Comparison of ENCODE assay signal across 19 mouse cellular contexts in the genomic region with DNA sequence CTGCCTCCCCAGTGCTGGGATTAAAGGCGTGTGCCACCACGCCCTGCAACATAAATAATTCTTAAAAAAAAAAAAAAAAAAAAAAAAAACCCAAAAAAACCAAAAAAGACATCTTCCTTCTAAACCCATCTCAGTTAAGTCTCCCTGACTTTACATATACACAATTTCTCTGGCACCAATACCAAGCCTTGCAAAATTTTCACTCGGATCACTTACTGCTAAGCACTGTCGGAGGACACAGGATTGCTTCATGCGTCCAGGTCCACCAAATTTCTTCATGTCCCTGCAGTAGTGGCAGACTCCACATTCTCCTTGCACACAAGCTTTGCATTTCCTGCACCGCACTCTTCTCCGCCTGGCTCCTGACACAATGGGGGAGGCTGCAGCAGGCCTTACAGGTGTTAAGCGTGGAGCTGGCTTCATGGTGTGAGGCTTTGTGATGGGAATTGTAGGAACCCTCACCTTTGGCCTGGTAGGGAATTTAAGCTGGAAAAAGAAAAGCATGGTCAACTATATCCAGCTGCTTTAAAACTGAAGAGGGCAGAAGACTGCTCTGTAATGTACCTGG.
"Had no signal": no experiment of that assay in that cellular context is flagged by ENCODE, and none has a peak within 500 bp of the region (broad histone marks: within the 10 kb centered on the region; RNA-seq: fewer than 3 reads in every experiment).

No protein-coding gene starts in this region.

- ATAC-seq: liver, postnatal 0 days; lung, postnatal 0 days had no signal

- DNase-seq: kidney, adult 2 months; kidney, postnatal 25 days; layer of hippocampus, postnatal 36 days; liver, postnatal 0 days; lung, embryonic 14.5 days; lung, postnatal 36 days; midbrain, embryonic 14.5 days; right cerebral cortex, adult 18-20 months; right cerebral cortex, postnatal 14 days; right cerebral cortex, postnatal 4 days; thymus, adult 2 months; thymus, postnatal 14 days; thymus, postnatal 4 days had no signal

- H3K27me3 ChIP-seq: kidney, embryonic 15.5 days had no signal

- H3K4me3 ChIP-seq: kidney, embryonic 15.5 days; left cerebral cortex, adult 2 months had no signal

- H3K9ac ChIP-seq: kidney, embryonic 15.5 days; liver, embryonic 14.5 days; liver, postnatal 0 days; lung, embryonic 14.5 days had no signal

- H3K9me3 ChIP-seq: kidney, embryonic 15.5 days had no signal

- H3K27ac ChIP-seq: kidney, embryonic 15.5 days; left cerebral cortex, adult 2 months; liver, embryonic 14.5 days; stomach, postnatal 0 days had no signal

- H3K4me2 ChIP-seq: kidney, embryonic 15.5 days; lung, embryonic 14.5 days; midbrain, embryonic 11.5 days had no signal
